Mouse (Mus musculus) liver, embryonic 14.5 days (tissue): ENCODE data around the gene Plekhg4. TPM values are rescaled to one million over a fixed set of nuclear protein-coding genes. Genes with fewer than 3 reads are reported as not detected.

Experiments used
- ATAC-seq: fragments of 200-750 bp; cut with Nextera tagmentation; 2 replicates; pipeline ENCODE4 v1.8.0; 2017; ENCODE audit warnings: moderate number of reproducible peaks, mild to moderate bottlenecking, moderate library complexity; ENCODE audit not compliant: insufficient read depth
- DNase-seq, 3 experiments: peaks; one replicate each; pipeline ENCODE4 v3.0.0-alpha.2; 2012 to 2013; ENCODE audit warnings: low read depth in 3 of 3, low spot score in 3 of 3
- H3K27ac ChIP-seq: fragments of 300-500 bp; sonication (generic); 2 replicates; pipeline ENCODE4 v1.5.1; 2014; ENCODE audit warnings: moderate library complexity, mild to moderate bottlenecking, control low read depth, inconsistent platforms
- H3K27me3 ChIP-seq: fragments of 300-500 bp; sonication (generic); 2 replicates; pipeline ENCODE4 v1.6.1; 2014; ENCODE audit warnings: mild to moderate bottlenecking, low read length, moderate library complexity; ENCODE audit not compliant: control insufficient read depth, insufficient read depth
- H3K36me3 ChIP-seq: fragments of 300-500 bp; sonication (generic); replicated peaks from 2 replicates; pipeline ENCODE4 v1.6.1; 2014; ENCODE audit warnings: low read depth; ENCODE audit not compliant: control insufficient read depth, insufficient read depth
- H3K4me1 ChIP-seq, 2 experiments: fragments of 200-500 bp in 1 of 2; fragments of 300-500 bp in 1 of 2; sonication (generic) in 1 of 2; replicated peaks; 2 replicates each; pipeline ENCODE4 v1.6.1; 2012 to 2014; ENCODE audit warnings: antibody characterized with exemption in 1 of 2, inconsistent platforms in 1 of 2, low read length in 1 of 2; ENCODE audit not compliant: control insufficient read depth in 2 of 2, insufficient read depth in 2 of 2
- H3K4me2 ChIP-seq: fragments of 300-500 bp; sonication (generic); 2 replicates; pipeline ENCODE4 v1.6.1; 2014; ENCODE audit warnings: low read depth, mild to moderate bottlenecking, control low read depth, moderate library complexity
- H3K4me3 ChIP-seq, 2 experiments: fragments of 200-500 bp in 1 of 2; fragments of 300-500 bp in 1 of 2; sonication (generic) in 1 of 2; 2 replicates each; pipeline ENCODE4 v1.5.1; 2012 to 2014; ENCODE audit warnings: low read depth in 2 of 2, low read length in 2 of 2, mild to moderate bottlenecking in 2 of 2, control low read depth in 1 of 2, inconsistent platforms in 1 of 2, moderate library complexity in 1 of 2; ENCODE audit not compliant: insufficient read depth in 1 of 2
- H3K9ac ChIP-seq: fragments of 300-500 bp; sonication (generic); replicated peaks from 2 replicates; pipeline ENCODE4 v1.6.1; 2014; ENCODE audit warnings: mild to moderate bottlenecking, control low read depth, moderate library complexity
- H3K9me3 ChIP-seq: fragments of 300-500 bp; sonication (generic); 2 replicates; pipeline ENCODE4 v1.6.1; 2016; ENCODE audit warnings: low read length, mixed read lengths; ENCODE audit not compliant: control insufficient read depth
- CTCF ChIP-seq: IDR thresholded peaks from 2 replicates; pipeline ENCODE4 v1.5.1; 2016; ENCODE audit warnings: antibody characterized with exemption, low read depth, control low read depth
- EP300 ChIP-seq: IDR thresholded peaks from 2 replicates; pipeline ENCODE4 v1.6.1; 2016; ENCODE audit warnings: antibody characterized with exemption, low read depth
- WGBS: fragments of 180-500 bp; shearing (Covaris S2); extraction: QIAGEN DNeasy Blood & Tissue Kit; methylation state at CpG from one replicate; pipeline ENCODE4 v1.1.7; 2014; ENCODE audit not compliant: insufficient replicate concordance; 5-methylcytosine and 5-hydroxymethylcytosine counted together
- polyA plus RNA-seq, 2 experiments: library from polyadenylated mRNA; depleted of rRNA in 1 of 2; stranded (reverse) in 1 of 2; unstranded in 1 of 2; fragments of >200 nt; fragmentation: Nextera tagmentation in 1 of 2; extraction: Ambion mirVana in 1 of 2; gene quantifications; 2 replicates each; pipeline versions ENCODE4 v1.2.1 to v1.2.3; 2012 to 2014

Plekhg4 gene
- polyA plus RNA-seq, 2 experiments, result 0.06 to 0.08 TPM

DNA sequence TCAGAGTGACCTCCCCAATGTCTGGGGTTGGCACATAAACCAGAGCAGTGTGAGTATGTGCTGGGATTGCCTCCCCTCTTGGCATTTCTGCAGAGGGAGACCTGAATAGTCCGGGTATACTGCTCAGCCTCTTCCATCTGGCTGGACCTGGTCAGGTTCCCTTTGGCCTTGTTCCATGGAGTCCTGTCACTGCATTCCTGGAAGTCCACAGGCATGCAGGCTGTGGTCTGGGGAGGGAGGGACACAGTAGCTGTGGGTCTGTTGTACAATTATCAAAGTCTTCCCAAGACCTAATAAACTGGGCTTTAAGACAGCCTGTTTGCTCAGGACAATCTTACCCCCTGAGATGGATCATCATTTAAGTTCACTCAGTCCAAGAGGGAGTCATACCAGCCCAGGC, 14.1 kb downstream of the Plekhg4 start:
- H3K4me2 ChIP-seq, result no peak overlapping the region
- H3K9me3 ChIP-seq, result no peaks in the 10 kb centered on the region
- no peaks in the 10 kb centered on the region for H3K36me3 ChIP-seq
- no peak overlapping the region for H3K27ac ChIP-seq
- no peaks in the 10 kb centered on the region for H3K4me1 ChIP-seq
- no peaks in the 10 kb centered on the region for H3K27me3 ChIP-seq
- no peak for TF ChIP-seq CTCF
- no peak for TF ChIP-seq EP300
- 52% methylated on average over 1 of the region's 1 CpGs for WGBS
- no peak overlapping the region for H3K4me3 ChIP-seq
- DNase-seq (no peak), ATAC-seq (no peak)
- no peak overlapping the region for H3K9ac ChIP-seq

- no peak for TF ChIP-seq EP300
- TF ChIP-seq CTCF, result no peak
- Histone ChIP-seq H3K9me3 (no peaks in the 10 kb centered on the region), H3K4me3 (no peak overlapping the region), H3K27me3 (no peaks in the 10 kb centered on the region), H3K9ac (no peak overlapping the region), H3K27ac (no peak overlapping the region), H3K36me3 (no peaks in the 10 kb centered on the region), H3K4me2 (no peak overlapping the region), H3K4me1 (no peaks in the 10 kb centered on the region)
- ATAC-seq (no peak), DNase-seq (no peak)
- 61% methylated on average over 6 of the region's 6 CpGs for WGBS
Measured at GRCm38 (mm10) chr8:105389096-105389495, 16.0 kb downstream of the Plekhg4 start.

DNA sequence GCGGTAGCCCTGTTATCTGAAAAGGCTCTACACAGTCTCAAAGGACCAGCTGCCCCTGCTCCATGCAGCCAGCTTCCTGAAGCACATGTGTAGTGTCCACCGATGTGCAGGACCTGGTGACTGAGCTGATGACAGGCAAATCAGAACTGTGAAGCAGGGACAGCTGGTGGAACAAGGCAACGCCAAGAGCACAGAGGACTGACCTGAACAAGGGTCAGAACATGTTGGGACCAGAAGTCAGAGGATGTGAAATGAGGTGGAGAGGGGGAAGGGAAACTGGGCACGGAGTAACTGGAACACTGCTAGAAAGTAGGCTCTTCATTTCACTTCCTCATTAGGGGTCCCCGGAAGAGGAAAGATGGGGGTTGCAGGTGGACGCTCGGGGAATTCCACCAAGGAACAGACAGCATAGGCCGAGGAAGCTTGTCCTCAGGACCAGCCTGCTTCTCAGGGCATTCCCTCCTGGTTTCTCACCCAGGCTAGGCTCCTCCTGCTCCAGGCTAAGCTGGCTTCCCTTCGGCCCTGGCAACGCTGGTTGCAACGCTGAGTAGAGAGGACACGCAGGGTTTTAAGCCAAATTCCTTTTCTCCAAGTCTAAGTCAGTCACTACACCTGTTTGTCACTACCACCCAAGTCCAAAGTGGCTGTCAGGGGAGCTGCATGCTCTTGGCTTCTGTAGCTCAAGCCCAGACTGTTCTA, 20.2 kb downstream of the Plekhg4 start:
- 62% methylated on average over 12 of the region's 12 CpGs for WGBS
- Histone ChIP-seq H3K4me1 (no peaks in the 10 kb centered on the region), H3K27me3 (no peaks in the 10 kb centered on the region), H3K9ac (no peak overlapping the region), H3K36me3 (no peaks in the 10 kb centered on the region), H3K27ac (no peak overlapping the region), H3K4me3 (no peak overlapping the region), H3K4me2 (no peak overlapping the region), H3K9me3 (no peaks in the 10 kb centered on the region)
- DNase-seq, result no peak
- TF ChIP-seq CTCF (no peak), EP300 (no peak)
- no peak for ATAC-seq

- Histone ChIP-seq H3K4me3 (no peak overlapping the region), H3K27ac (no peak overlapping the region), H3K4me2 (no peak overlapping the region), H3K9me3 (no peaks in the 10 kb centered on the region), H3K9ac (no peak overlapping the region), H3K36me3 (no peaks in the 10 kb centered on the region), H3K27me3 (no peaks in the 10 kb centered on the region), H3K4me1 (no peaks in the 10 kb centered on the region)
- no peak for TF ChIP-seq EP300
- no peak for TF ChIP-seq CTCF
- ATAC-seq (no peak), DNase-seq (no peak)
- WGBS, result 60% methylated on average over 7 of the region's 7 CpGs
Measured at GRCm38 (mm10) chr8:105393915-105394314, 20.8 kb downstream of the Plekhg4 start.

DNA sequence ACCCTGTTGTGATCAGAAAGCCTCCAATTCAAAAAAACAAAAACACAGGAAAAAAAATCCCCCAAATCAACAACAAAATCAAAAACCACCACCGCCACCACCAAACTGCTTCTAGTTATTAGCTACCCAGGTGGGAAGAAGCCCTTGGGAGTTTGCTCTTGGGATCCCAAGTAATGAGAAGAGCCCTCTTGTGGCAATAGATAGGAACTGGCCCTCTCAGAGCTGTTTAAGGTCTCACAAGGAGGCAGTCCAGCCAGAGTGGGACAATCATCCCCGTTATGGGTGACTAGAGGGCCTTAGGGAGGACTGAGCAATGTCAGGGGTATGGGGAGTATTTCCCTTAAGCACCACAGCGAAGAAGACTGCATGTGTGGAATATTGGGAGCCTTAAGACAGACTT, 24.7 kb downstream of the Plekhg4 start:
- no peak overlapping the region for H3K27ac ChIP-seq
- no peak overlapping the region for H3K4me2 ChIP-seq
- no peak overlapping the region for H3K9ac ChIP-seq
- no peaks in the 10 kb centered on the region for H3K36me3 ChIP-seq
- no peaks in the 10 kb centered on the region for H3K9me3 ChIP-seq
- no peaks in the 10 kb centered on the region for H3K27me3 ChIP-seq
- H3K4me1 ChIP-seq, result no peaks in the 10 kb centered on the region
- TF ChIP-seq CTCF, result peak; percentile 68
- no peak for TF ChIP-seq EP300
- H3K4me3 ChIP-seq, result no peak overlapping the region
- no peak for ATAC-seq
- 21% methylated on average over 3 of the region's 3 CpGs for WGBS
- peak; percentile 9 to 26 (median 24) for DNase-seq
